Mouse (Mus musculus) cerebellum, postnatal 14 days (tissue): ENCODE measurements at regions not wholly inside any gene's neighbourhood (a gene's known extent, or its start where the extent isn't known, plus 50 kb on each side); places are given as distances from the start of the nearest gene placed in this dataset.
A peak's percentile ranks its signal among the peaks of the same experiment; 100 is the strongest.

Experiments
- DNase-seq, 2 experiments: peaks; one replicate each; pipeline ENCODE4 v3.0.0; 2021; ENCODE audit warnings: mixed read lengths in 2 of 2

DNA sequence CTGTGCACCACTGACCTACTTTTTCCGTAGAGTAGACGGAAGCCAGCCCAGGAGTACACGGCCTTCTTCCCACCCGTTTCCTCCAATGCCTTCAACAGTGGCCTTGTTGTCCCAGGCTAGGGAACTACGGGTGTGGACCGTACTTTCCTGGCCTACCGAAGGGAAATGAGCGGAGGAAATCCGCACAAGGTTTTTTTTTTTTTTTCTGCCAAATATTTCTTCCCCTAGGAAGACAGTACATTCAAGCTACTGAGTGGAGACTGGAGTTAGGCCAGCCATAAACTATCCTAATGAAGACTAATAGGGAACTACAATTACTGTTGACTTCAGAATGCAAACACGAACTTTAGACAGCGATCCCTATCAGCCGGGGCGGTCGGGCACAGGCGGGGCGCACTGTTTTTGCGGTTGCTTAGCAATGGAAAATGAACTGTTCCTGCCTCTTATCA is 177.3 kb downstream of the Ttc8 start:
- no peak for DNase-seq

DNA sequence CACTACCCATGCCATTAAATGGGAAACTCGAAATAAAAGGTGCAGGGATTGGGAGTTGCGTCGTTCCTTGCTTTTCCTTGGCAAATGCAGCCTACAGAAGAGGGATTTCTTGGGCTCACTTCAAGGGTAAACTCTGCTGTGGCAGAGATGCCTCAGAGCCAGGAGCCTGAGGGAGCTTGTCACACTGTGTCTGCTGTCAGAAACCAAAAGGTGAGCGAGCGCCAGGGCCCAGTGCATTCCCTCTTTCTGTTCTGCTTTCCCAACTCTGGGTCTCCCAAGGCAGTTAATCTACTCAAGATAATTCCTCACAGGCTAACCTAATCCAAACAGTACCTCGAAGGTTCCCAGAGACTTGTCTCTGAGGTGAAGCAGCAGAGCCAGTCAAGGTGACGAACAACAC is 179.5 kb downstream of the Ttc8 start:
- DNase-seq, result peak in 1 of 2 experiments; percentile 62

- peak in 1 of 2 experiments; percentile 69 for DNase-seq
Observed at GRCm38 (mm10) chr12:99108616-99109015, 188.2 kb downstream of the Ttc8 start.

GRCm38 (mm10) chr12:99113781-99114180 is 193.4 kb downstream of the Ttc8 start:
- no peak for DNase-seq

GRCm38 (mm10) chr12:99116491-99116890 is 196.1 kb downstream of the Ttc8 start:
- DNase-seq, result no peak

DNA sequence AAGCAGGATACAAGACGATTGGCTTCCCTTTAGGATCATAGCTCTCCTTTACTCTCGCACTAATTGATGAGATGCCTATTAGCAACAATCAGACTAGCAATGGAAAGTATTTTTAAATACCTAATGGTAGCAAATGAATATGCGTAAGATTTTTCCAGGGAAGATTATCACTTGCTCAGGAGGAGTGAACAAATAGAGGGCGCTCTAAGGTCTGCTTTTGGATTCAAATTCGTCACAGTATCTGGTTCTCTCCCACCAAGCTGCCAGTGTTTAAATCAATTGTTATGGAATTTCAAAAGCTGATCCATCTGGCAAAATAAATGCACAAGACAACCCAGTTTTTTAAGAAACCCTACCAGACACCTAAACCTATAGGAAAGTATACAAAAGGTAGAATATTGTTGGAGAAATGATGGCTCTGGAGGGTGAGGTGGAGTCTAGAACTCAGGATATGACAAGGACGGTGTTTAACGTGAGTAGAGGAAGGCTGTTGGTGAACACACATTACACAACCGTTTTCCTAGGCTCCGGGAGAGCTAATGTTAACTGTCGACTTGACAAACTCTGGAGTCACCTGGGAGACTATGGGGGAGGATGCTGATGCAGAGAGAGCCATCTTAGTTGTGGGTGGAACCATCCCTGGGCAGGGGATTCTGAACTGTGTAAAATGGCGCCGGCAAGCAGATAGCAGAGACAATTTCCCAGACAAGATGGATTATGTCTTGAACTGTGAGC is 198.2 kb downstream of the Ttc8 start:
- DNase-seq, result no peak

GRCm38 (mm10) chr12:99119966-99120365 is 199.6 kb downstream of the Ttc8 start:
- no peak for DNase-seq

DNA sequence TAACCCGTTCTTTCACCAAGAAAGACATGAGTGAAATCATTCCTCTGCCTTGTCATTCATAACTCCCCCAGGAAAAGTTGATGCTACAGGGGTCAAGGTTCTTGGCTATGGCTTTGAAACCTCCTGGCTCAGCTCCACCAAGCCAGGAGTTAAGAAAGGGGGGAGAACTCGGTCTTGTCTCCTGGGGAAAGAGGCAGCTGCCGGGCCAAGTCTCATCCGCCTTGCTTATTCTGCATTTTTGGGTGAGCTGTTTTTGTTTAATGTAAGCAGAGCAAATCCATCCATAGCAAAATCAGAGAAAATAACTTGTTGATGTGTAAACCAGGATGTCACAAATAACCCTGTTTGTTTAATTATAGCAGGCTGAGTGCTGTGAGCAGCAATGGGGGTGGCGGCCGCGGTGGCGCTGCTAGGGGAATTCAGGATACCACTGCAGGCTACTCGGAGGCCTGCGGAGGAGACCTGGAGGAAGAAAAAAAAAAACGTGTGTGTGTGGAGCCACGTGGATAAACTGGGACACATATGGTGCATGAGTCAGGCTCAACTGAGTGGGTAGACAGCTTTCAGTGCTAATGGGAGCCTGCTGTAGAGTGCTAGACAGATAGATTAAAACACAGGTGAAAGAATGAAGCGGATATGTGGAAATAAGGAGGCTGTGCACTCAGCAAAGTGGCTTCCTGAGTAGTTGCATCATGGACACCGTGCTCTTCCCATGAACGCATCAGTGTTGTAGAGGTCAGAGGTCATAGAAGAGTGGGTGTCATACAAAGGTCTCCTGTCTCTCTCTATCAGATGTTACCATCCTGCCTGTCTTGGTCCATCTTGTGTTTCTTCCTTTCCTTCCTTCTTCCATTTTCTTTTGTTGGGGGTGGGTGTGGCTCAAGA is 203.5 kb downstream of the Ttc8 start:
- peak in 1 of 2 experiments; percentile 22 for DNase-seq

DNA sequence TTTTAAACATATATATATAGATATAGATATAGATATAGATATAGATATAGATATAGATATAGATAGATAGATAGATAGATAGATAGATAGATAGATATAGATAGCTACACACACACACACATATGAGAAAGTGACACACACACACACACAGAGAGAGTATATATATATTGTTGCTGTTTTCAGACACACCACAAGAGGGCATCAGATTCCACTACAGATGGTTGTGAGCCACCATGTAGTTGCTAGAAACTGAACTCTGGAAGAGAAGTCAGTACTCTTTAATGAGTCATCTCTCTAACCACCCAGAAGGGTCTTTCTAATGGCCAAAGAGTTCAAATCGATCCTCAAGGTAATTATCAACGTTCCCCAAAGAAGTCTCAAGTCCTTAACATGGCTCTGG is 205.8 kb downstream of the Ttc8 start:
- no peak for DNase-seq
